8 mouse cellular contexts compared by ENCODE assay signal in genomic region chr13:63108601-63109000, GRCm38 (mm10).
DNase-seq lines count a peak whose midpoint lies in the region; ATAC-seq and TF ChIP-seq lines count a peak whose summit lies in the region.

No protein-coding gene starts in this region.

- H3K9me3 ChIP-seq in heart, embryonic 11.5 days (replicated peaks; ENCODE audit: control insufficient read depth, low read length): no peaks in the 10 kb centered on the region
- no peaks in the 10 kb centered on the region for H3K9me3 ChIP-seq in lung, embryonic 15.5 days

- no peak overlapping the region for H3K4me2 ChIP-seq in heart, embryonic 11.5 days
- no peak overlapping the region for H3K4me2 ChIP-seq in lung, embryonic 15.5 days

- 0 out of 2 replicates have a peak, but pooled peaks cover 4% of the 10 kb centered on the region for H3K4me1 ChIP-seq in heart, embryonic 11.5 days (ENCODE audit: control insufficient read depth, insufficient read depth, low read length)
- peaks cover 54% of the 10 kb centered on the region for H3K4me1 ChIP-seq in lung, embryonic 15.5 days
- H3K4me1 ChIP-seq in thymus, adult 2 months (replicated peaks; ENCODE audit: control insufficient read depth, insufficient read depth, low read length): 0 out of 2 replicates have a peak, but pooled peaks cover 2% of the 10 kb centered on the region

- ATAC-seq in heart, embryonic 11.5 days (replicated peaks; ENCODE audit: insufficient number of reproducible peaks, low FRiP score, low TSS enrichment): no peak; the same call in 1 of the 2 replicates
- peak; percentile 57 for ATAC-seq in lung, embryonic 15.5 days (ENCODE audit: borderline replicate concordance, extremely low read depth, low FRiP score, low TSS enrichment)

- TF ChIP-seq CTCF in thymus, adult 2 months (IDR thresholded peaks at IDR 0.05; ENCODE audit: borderline replicate concordance, control insufficient read depth, extremely low read depth, insufficient read depth, low read length, poor library complexity): no peak

- no peaks in the 10 kb centered on the region for H3K27me3 ChIP-seq in heart, embryonic 11.5 days (ENCODE audit: control insufficient read depth, insufficient read depth, low read length)
- no peaks in the 10 kb centered on the region for H3K27me3 ChIP-seq in lung, embryonic 15.5 days
- no peaks in the 10 kb centered on the region for H3K27me3 ChIP-seq in thymus, adult 2 months (ENCODE audit: control insufficient read depth, insufficient read depth, low read length)

- 56% methylated on average over 2 of the region's 2 CpGs for WGBS in heart, embryonic 11.5 days (ENCODE audit: insufficient replicate concordance)
- WGBS in lung, embryonic 15.5 days: 36% methylated on average over 2 of the region's 2 CpGs
- WGBS in thymus, adult 2 months: 21% methylated on average over 2 of the region's 2 CpGs

- H3K9ac ChIP-seq in heart, embryonic 11.5 days (ENCODE audit: low read depth, low read length): no peak overlapping the region
- no peak overlapping the region for H3K9ac ChIP-seq in lung, embryonic 15.5 days

- no peak for TF ChIP-seq POLR2A in thymus, adult 2 months (IDR thresholded peaks at IDR 0.05; ENCODE audit: control insufficient read depth, extremely low read depth, insufficient read depth, low read length, poor library complexity)

- DNase-seq in heart, adult 11 months: peak; percentile 99
- DNase-seq in 416B (ENCODE audit: low read depth): peak; percentile 98
- peak; percentile 30 for DNase-seq in gastrocnemius, postnatal 10 days
- DNase-seq in urinary bladder, postnatal 10 days (ENCODE audit: low spot score): no peak
- DNase-seq in thymus, adult 2 months: no peak
- no peak for DNase-seq in retina, embryonic 14.5 days (ENCODE audit: low spot score)

- no peak overlapping the region for H3K4me3 ChIP-seq in heart, embryonic 11.5 days (ENCODE audit: low read depth, low read length)
- no peak overlapping the region for H3K4me3 ChIP-seq in lung, embryonic 15.5 days
- no peak overlapping the region for H3K4me3 ChIP-seq in thymus, adult 2 months (ENCODE audit: control insufficient read depth, insufficient read depth, low read length)

- no peak overlapping the region for H3K27ac ChIP-seq in heart, embryonic 11.5 days (ENCODE audit: low read depth, low read length)
- peak overlapping the region; percentile 48 for H3K27ac ChIP-seq in lung, embryonic 15.5 days
- H3K27ac ChIP-seq in thymus, adult 2 months (ENCODE audit: control insufficient read depth, insufficient read depth, low read length): no peak overlapping the region

- H3K36me3 ChIP-seq in heart, embryonic 11.5 days (ENCODE audit: control insufficient read depth, insufficient read depth, low read length): no peaks in the 10 kb centered on the region
- no peaks in the 10 kb centered on the region for H3K36me3 ChIP-seq in lung, embryonic 15.5 days
- H3K36me3 ChIP-seq in thymus, adult 2 months (ENCODE audit: control insufficient read depth, insufficient read depth, low read length): no peaks in the 10 kb centered on the region

Comparison
In these comparisons a context has a peak if more than half of its experiments do, and no peak if none do; other contexts are left out.
1. DNase-seq: peak in heart, adult 11 months (single experiment), 416B (single experiment) and gastrocnemius, postnatal 10 days (single experiment); none in urinary bladder, postnatal 10 days (single experiment), thymus, adult 2 months (single experiment) and retina, embryonic 14.5 days (single experiment).